In genomic region chr1:86557872-86558271, GRCm38 (mm10) we compare ENCODE assay signal across 10 mouse cellular contexts. TPM values are rescaled to one million over a fixed set of nuclear protein-coding genes. Genes with fewer than 3 reads are reported as not detected.
A peak's percentile ranks its signal among the peaks of the same experiment; 100 is the strongest.
DNase-seq lines count a peak whose midpoint lies in the region; ATAC-seq and TF ChIP-seq lines count a peak whose summit lies in the region.
"Had no signal": no experiment of that assay in that cellular context is flagged by ENCODE, and none has a peak within 500 bp of the region (broad histone marks: within the 10 kb centered on the region; RNA-seq: fewer than 3 reads in every experiment).

No protein-coding gene starts in this region.

- no peak overlapping the region for H3K9ac ChIP-seq in heart, embryonic 12.5 days
- H3K9ac ChIP-seq in embryonic facial prominence, embryonic 15.5 days = no peak overlapping the region
- peak overlapping the region; percentile 28; the same call in 1 of the 2 replicates for H3K9ac ChIP-seq in liver, embryonic 13.5 days

- no peak overlapping the region for H3K4me2 ChIP-seq in heart, embryonic 12.5 days
- no peak overlapping the region for H3K4me2 ChIP-seq in embryonic facial prominence, embryonic 15.5 days (replicated peaks)
- peak overlapping the region; percentile 29 for H3K4me2 ChIP-seq in liver, embryonic 13.5 days

- no peak for TF ChIP-seq CTCF in G1E (IDR thresholded peaks at IDR 0.05; ENCODE audit: low read depth, low read length)

- no peak for ATAC-seq in heart, embryonic 12.5 days (ENCODE audit: insufficient number of reproducible peaks, low FRiP score)
- peak; percentile 60; the same call in 1 of the 2 replicates for ATAC-seq in G1E (ENCODE audit: extremely low read depth, insufficient number of reproducible peaks, low FRiP score, poor library complexity, severe bottlenecking)
- peak; percentile 51; the same call in 1 of the 2 replicates for ATAC-seq in embryonic facial prominence, embryonic 15.5 days (ENCODE audit: insufficient number of reproducible peaks, low FRiP score, low TSS enrichment, low read depth)
- ATAC-seq in liver, embryonic 13.5 days (ENCODE audit: low read depth) = peak; percentile 64
- ATAC-seq: hindbrain, embryonic 16.5 days had no signal

- peak; percentile 54 for DNase-seq in heart, adult 8-10 months (ENCODE audit: low spot score)
- DNase-seq in G1E (ENCODE audit: low spot score) = peak; percentile 73
- peak; percentile 18 for DNase-seq in liver, embryonic 13.5 days
- DNase-seq in cerebellum, postnatal 25 days = no peak
- no peak for DNase-seq in frontal cortex, postnatal 10 days (ENCODE audit: low spot score in 2 of 2)
- DNase-seq in layer of hippocampus, postnatal 14 days (ENCODE audit: low spot score in 2 of 2) = no peak
- DNase-seq: kidney, postnatal 4 days had no signal

- H3K27me3 ChIP-seq in heart, embryonic 12.5 days (replicated peaks) = no peaks in the 10 kb centered on the region
- H3K27me3 ChIP-seq in G1E (ENCODE audit: insufficient read depth, low read length) = no peaks in the 10 kb centered on the region
- H3K27me3 ChIP-seq in embryonic facial prominence, embryonic 15.5 days = no peaks in the 10 kb centered on the region
- no peaks in the 10 kb centered on the region for H3K27me3 ChIP-seq in liver, embryonic 13.5 days

- WGBS in heart, embryonic 12.5 days = 44% methylated on average over 7 of the region's 7 CpGs
- WGBS in embryonic facial prominence, embryonic 15.5 days = 59% methylated on average over 7 of the region's 7 CpGs
- 27% methylated on average over 7 of the region's 7 CpGs for WGBS in liver, embryonic 13.5 days (ENCODE audit: insufficient replicate concordance)

- H3K36me3 ChIP-seq in heart, embryonic 12.5 days = peaks cover 25% of the 10 kb centered on the region
- H3K36me3 ChIP-seq in G1E (replicated peaks) = peaks cover 73% of the 10 kb centered on the region
- 0 out of 2 replicates have a peak, but pooled peaks cover 5% of the 10 kb centered on the region for H3K36me3 ChIP-seq in embryonic facial prominence, embryonic 15.5 days
- peaks cover 5% of the 10 kb centered on the region for H3K36me3 ChIP-seq in liver, embryonic 13.5 days

- H3K9me3 ChIP-seq in heart, embryonic 12.5 days (replicated peaks) = no peaks in the 10 kb centered on the region
- H3K9me3 ChIP-seq in G1E (replicated peaks) = no peaks in the 10 kb centered on the region
- H3K9me3 ChIP-seq in embryonic facial prominence, embryonic 15.5 days (replicated peaks) = no peaks in the 10 kb centered on the region
- no peaks in the 10 kb centered on the region for H3K9me3 ChIP-seq in liver, embryonic 13.5 days (replicated peaks)

- no peak overlapping the region for H3K4me3 ChIP-seq in heart, embryonic 12.5 days
- H3K4me3 ChIP-seq in G1E (ENCODE audit: low read depth, low read length) = no peak overlapping the region; the same call in 1 of the 2 replicates
- no peak overlapping the region for H3K4me3 ChIP-seq in embryonic facial prominence, embryonic 15.5 days (replicated peaks)
- no peak overlapping the region for H3K4me3 ChIP-seq in liver, embryonic 13.5 days (replicated peaks)

- peaks cover 10% of the 10 kb centered on the region; the same call in 1 of the 2 replicates for H3K4me1 ChIP-seq in heart, embryonic 12.5 days (replicated peaks)
- peaks cover 32% of the 10 kb centered on the region for H3K4me1 ChIP-seq in G1E (ENCODE audit: insufficient read depth, low read depth, low read length)
- H3K4me1 ChIP-seq in embryonic facial prominence, embryonic 15.5 days = no peaks in the 10 kb centered on the region
- peaks cover 20% of the 10 kb centered on the region for H3K4me1 ChIP-seq in liver, embryonic 13.5 days (replicated peaks)

- no peak overlapping the region for H3K27ac ChIP-seq in heart, embryonic 12.5 days (ENCODE audit: poor library complexity, severe bottlenecking)
- H3K27ac ChIP-seq in embryonic facial prominence, embryonic 15.5 days (replicated peaks) = no peak overlapping the region
- H3K27ac ChIP-seq in liver, embryonic 13.5 days = peak overlapping the region; percentile 50

RNA-seq across cellular contexts. Expression of gene Pde6d, which starts 24.6 kb away (rescaled TPM):
- 10 to 100 TPM; 38.9 to 47.2 (median 44.3) TPM for total RNA-seq in heart, adult 8-10 months (2022)
- 83.5 and 89.5 TPM in 2 replicates for polyA plus RNA-seq in heart, embryonic 12.5 days (2016; fragmentation: Nextera tagmentation; extraction: Ambion mirVana)
- total RNA-seq in G1E (2014; fragmentation: Nextera tagmentation) (82.7 and 83.8 TPM in 2 replicates), G1E (2017) (21.8 and 23.4 TPM in 2 replicates)
- polyA plus RNA-seq in G1E (2012) = 56.7 and 72.3 TPM in 2 replicates
- 70.9 and 74.7 TPM in 2 replicates for polyA plus RNA-seq in embryonic facial prominence, embryonic 15.5 days (2015; fragmentation: Nextera tagmentation; extraction: Ambion mirVana)
- 31.5 and 35.7 TPM in 2 replicates for polyA plus RNA-seq in liver, embryonic 13.5 days (2015; fragmentation: Nextera tagmentation; extraction: Ambion mirVana)
- total RNA-seq in layer of hippocampus, postnatal 14 days (2021) = 10 to 100 TPM; 57.8 to 61.8 TPM

RNA-seq across cellular contexts. Expression of gene Cops7b, which starts 24.8 kb away (rescaled TPM):
- total RNA-seq in heart, adult 8-10 months (2022) = 10 to 100 TPM in 3 of 4 experiments, 1 to 10 TPM in 1; 9.4 to 11.0 (median 10.6) TPM
- 28.6 and 32.6 TPM in 2 replicates for polyA plus RNA-seq in heart, embryonic 12.5 days (2016; fragmentation: Nextera tagmentation; extraction: Ambion mirVana)
- 16.9 and 33.6 TPM in 2 replicates for total RNA-seq in G1E (2014; fragmentation: Nextera tagmentation)
- 29.1 and 29.3 TPM in 2 replicates for total RNA-seq in G1E (2017)
- polyA plus RNA-seq in G1E (2012) = 43.8 and 47.6 TPM in 2 replicates
- 39.1 and 41.2 TPM in 2 replicates for polyA plus RNA-seq in embryonic facial prominence, embryonic 15.5 days (2015; fragmentation: Nextera tagmentation; extraction: Ambion mirVana)
- 16.7 and 18.5 TPM in 2 replicates for polyA plus RNA-seq in liver, embryonic 13.5 days (2015; fragmentation: Nextera tagmentation; extraction: Ambion mirVana)
- 10 to 100 TPM; 22.8 to 24.4 TPM for total RNA-seq in layer of hippocampus, postnatal 14 days (2021)

RNA-seq across cellular contexts. Expression of gene Ptma, which starts 31.3 kb away (rescaled TPM):
- 100 to 1,000 TPM; 183 to 230 (median 211) TPM for total RNA-seq in heart, adult 8-10 months (2022)
- polyA plus RNA-seq in heart, embryonic 12.5 days (2016; fragmentation: Nextera tagmentation; extraction: Ambion mirVana) = 1,057 and 1,113 TPM in 2 replicates
- total RNA-seq in G1E (2014; fragmentation: Nextera tagmentation) (2,671 and 3,097 TPM in 2 replicates), G1E (2017) (4,796 and 5,087 TPM in 2 replicates)
- 14,052 and 14,774 TPM in 2 replicates for polyA plus RNA-seq in G1E (2012)
- polyA plus RNA-seq in embryonic facial prominence, embryonic 15.5 days (2015; fragmentation: Nextera tagmentation; extraction: Ambion mirVana) = 1,945 and 2,079 TPM in 2 replicates
- polyA plus RNA-seq in liver, embryonic 13.5 days (2015; fragmentation: Nextera tagmentation; extraction: Ambion mirVana) = 1,483 and 1,688 TPM in 2 replicates
- 100 to 1,000 TPM; 453 to 549 TPM for total RNA-seq in layer of hippocampus, postnatal 14 days (2021)

Comparison
In these comparisons a context has a peak if more than half of its experiments do, and no peak if none do; other contexts are left out.
1. DNase-seq: peak in heart, adult 8-10 months (single experiment), G1E (single experiment) and liver, embryonic 13.5 days (single experiment); none in cerebellum, postnatal 25 days (0 of 2), frontal cortex, postnatal 10 days (0 of 2) and layer of hippocampus, postnatal 14 days (0 of 2).